Mouse (Mus musculus) heart, adult 2 months (tissue): Measurements from ENCODE around the gene Mycl.

Experiments used
- CTCF ChIP-seq: fragments of 200-600 bp; IDR thresholded peaks from 2 replicates; pipeline ENCODE4 v1.8.1; 2022; ENCODE audit warnings: antibody characterized with exemption, mild to moderate bottlenecking, moderate library complexity
- POLR2A ChIP-seq: fragments of 200-500 bp; IDR thresholded peaks from 2 replicates; pipeline ENCODE4 v1.6.1; 2011; ENCODE audit warnings: mild to moderate bottlenecking, low read depth, low read length, control low read depth; ENCODE audit not compliant: insufficient read depth

DNA sequence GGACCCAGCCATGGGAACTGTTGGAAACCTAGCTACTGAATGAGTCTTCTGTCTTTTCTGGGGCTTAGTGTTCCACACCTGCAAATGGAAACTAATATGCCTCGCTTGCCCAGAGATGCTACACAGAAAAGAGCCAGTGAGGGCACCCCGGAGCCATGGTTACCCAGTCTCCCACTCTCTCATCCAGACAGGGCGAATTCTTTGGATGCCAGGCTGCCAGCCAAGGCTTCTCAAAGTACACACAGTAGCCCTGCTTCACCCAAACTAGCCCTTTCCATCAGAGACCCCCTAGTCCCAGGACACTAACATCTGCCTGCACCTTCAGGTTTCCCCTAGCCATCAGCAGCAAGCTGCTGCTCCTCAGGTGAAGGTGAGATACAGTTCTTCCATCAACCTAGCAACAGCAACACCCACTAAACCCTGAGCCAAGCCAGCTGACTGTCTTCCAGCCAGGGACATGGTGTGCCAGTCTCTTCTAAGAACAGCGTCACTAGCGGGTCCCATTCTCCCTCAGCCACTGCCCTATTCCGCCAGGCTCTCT lies 36.9 kb upstream of the Mycl start:
- TF ChIP-seq CTCF (no peak), POLR2A (no peak)
